Mouse (Mus musculus) heart, adult 2 months (tissue): ENCODE measurements around the gene Pole2.

ENCODE experiments used
- CTCF ChIP-seq: fragments of 200-600 bp; IDR thresholded peaks from 2 replicates; pipeline ENCODE4 v1.8.1; 2022; ENCODE audit warnings: antibody characterized with exemption, mild to moderate bottlenecking, moderate library complexity
- POLR2A ChIP-seq: fragments of 200-500 bp; IDR thresholded peaks from 2 replicates; pipeline ENCODE4 v1.6.1; 2011; ENCODE audit warnings: mild to moderate bottlenecking, low read depth, low read length, control low read depth; ENCODE audit not compliant: insufficient read depth

GRCm38 (mm10) chr12:69265031-69265430 lies 37.0 kb upstream of the Pole2 start:
- TF ChIP-seq CTCF (no peak), POLR2A (no peak)
